Mouse (Mus musculus) midbrain, embryonic 15.5 days (tissue): ENCODE measurements around the gene Prpf19. TPM values are rescaled to one million over a fixed set of nuclear protein-coding genes. Genes with fewer than 3 reads are reported as not detected.

Experiments used
- ATAC-seq: fragments of 200-750 bp; cut with Nextera tagmentation; replicated peaks from 2 replicates; pipeline ENCODE4 v1.8.0; 2017; ENCODE audit warnings: moderate TSS enrichment
- H3K27ac ChIP-seq: fragments of 300-500 bp; sonication (generic); 2 replicates; pipeline ENCODE4 v1.5.1; 2015; ENCODE audit warnings: mild to moderate bottlenecking, inconsistent platforms
- H3K27me3 ChIP-seq: fragments of 300-500 bp; sonication (generic); replicated peaks from 2 replicates; pipeline ENCODE4 v1.6.1; 2015; ENCODE audit warnings: inconsistent platforms
- H3K36me3 ChIP-seq: fragments of 300-500 bp; sonication (generic); replicated peaks from 2 replicates; pipeline ENCODE4 v1.6.1; 2015; ENCODE audit warnings: inconsistent platforms
- H3K4me1 ChIP-seq: fragments of 300-500 bp; sonication (generic); 2 replicates; pipeline ENCODE4 v1.6.1; 2015; ENCODE audit warnings: inconsistent platforms
- H3K4me2 ChIP-seq: fragments of 300-500 bp; sonication (generic); 2 replicates; pipeline ENCODE4 v1.6.1; 2015; ENCODE audit warnings: inconsistent platforms, mild to moderate bottlenecking, moderate library complexity
- H3K4me3 ChIP-seq: fragments of 300-500 bp; sonication (generic); 2 replicates; pipeline ENCODE4 v1.5.1; 2015; ENCODE audit warnings: mild to moderate bottlenecking, inconsistent platforms
- H3K9ac ChIP-seq: fragments of 300-500 bp; sonication (generic); 2 replicates; pipeline ENCODE4 v1.6.1; 2015; ENCODE audit warnings: mild to moderate bottlenecking, inconsistent platforms
- H3K9me3 ChIP-seq: fragments of 300-500 bp; sonication (generic); 2 replicates; pipeline ENCODE4 v1.6.1; 2016; ENCODE audit warnings: inconsistent platforms
- WGBS: fragments of 180-500 bp; shearing (Covaris S2); methylation state at CpG from one replicate; pipeline ENCODE4 v1.1.7; 2015; ENCODE audit warnings: mixed read lengths; 5-methylcytosine and 5-hydroxymethylcytosine counted together
- polyA plus RNA-seq: library from polyadenylated mRNA; unstranded; fragments of >200 nt; fragmentation: Nextera tagmentation; extraction: Ambion mirVana; gene quantifications from 2 replicates; pipeline ENCODE4 v1.2.1, GENCODE M21; 2015

The Prpf19 gene
- polyA plus RNA-seq, 1 experiment from 2014 or later = 47.5 TPM

DNA sequence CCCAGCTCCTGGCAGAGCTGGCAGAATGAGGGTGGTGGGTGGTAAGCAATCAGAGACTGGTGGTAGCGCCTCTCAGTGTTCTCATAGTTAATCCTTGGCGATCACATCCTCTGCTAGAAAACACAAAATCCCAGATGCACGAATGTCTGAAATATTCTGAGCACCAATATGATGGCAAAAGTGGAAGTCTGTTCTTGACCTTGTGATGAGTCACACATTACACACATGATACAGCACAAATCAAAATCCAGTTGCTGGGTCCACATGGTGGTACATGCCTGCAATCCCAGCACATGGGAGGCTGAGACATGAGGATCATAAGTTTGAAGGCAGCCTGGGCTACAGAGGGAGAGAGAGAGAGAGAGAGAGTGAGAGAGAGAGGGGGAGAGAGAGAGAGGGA is 26.0 kb downstream of the Prpf19 start:
- no peak for ATAC-seq
- no peaks in the 10 kb centered on the region for H3K27me3 ChIP-seq
- no peak overlapping the region for H3K4me2 ChIP-seq
- 78% methylated on average over 3 of the region's 3 CpGs for WGBS
- H3K4me1 ChIP-seq = peaks cover 6% of the 10 kb centered on the region; the same call in 1 of the 2 replicates
- H3K27ac ChIP-seq = no peak overlapping the region
- H3K9me3 ChIP-seq = no peaks in the 10 kb centered on the region
- H3K4me3 ChIP-seq = no peak overlapping the region
- no peak overlapping the region for H3K9ac ChIP-seq
- no peaks in the 10 kb centered on the region for H3K36me3 ChIP-seq

DNA sequence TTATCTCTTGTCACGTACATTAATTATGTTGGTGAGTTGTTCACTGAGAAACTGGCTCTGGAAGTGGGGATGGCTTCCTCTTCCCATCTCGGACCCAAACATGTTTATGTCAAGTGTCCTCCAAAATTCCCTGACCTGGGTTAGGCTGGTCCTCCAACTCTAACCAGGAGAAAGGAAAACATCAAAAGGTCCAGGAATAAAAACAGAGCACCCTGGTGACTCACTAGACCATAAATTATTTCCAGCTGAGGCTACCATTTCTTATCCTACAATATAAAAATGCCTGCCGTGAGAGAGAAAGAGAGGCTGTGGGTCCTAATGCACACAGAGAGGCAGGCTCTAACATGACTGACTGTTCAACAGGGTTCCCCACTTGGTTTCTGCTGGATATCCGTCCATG is 29.2 kb downstream of the Prpf19 start:
- Histone ChIP-seq H3K27ac (no peak overlapping the region), H3K9ac (no peak overlapping the region), H3K4me2 (no peak overlapping the region), H3K27me3 (no peaks in the 10 kb centered on the region), H3K9me3 (no peaks in the 10 kb centered on the region), H3K4me1 (no peaks in the 10 kb centered on the region), H3K4me3 (no peak overlapping the region), H3K36me3 (no peaks in the 10 kb centered on the region)
- ATAC-seq = no peak
- 73% methylated on average over 4 of the region's 4 CpGs for WGBS

DNA sequence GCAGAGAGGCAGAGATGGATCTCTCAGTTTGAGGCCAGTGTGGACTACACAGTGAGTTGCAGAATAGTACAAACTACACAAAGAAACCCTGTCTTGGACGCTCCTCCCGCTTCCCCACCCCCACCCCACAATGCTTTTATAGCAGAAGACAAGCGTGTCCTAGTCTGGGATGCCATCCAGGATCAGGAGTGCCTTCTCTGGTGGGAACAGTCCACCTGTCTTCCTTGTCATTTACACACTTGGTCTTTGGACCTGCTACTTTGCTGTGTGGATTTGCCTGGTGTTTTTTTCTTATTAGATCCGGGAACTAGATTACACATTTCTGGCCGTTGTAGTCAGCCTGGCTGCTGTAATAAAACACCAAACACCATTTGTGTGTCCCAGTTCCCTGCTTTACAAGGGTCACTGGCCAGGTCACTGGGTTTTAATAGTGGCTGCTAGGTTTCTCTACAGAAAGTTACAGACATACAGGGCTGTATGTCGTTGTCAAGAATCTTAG is 31.1 kb downstream of the Prpf19 start:
- H3K9me3 ChIP-seq = no peaks in the 10 kb centered on the region
- 0 out of 2 replicates have a peak, but pooled peaks have one; percentile 33 for ATAC-seq
- no peaks in the 10 kb centered on the region for H3K27me3 ChIP-seq
- no peak overlapping the region for H3K9ac ChIP-seq
- no peaks in the 10 kb centered on the region for H3K4me1 ChIP-seq
- no peak overlapping the region for H3K4me3 ChIP-seq
- H3K36me3 ChIP-seq = no peaks in the 10 kb centered on the region
- H3K4me2 ChIP-seq = no peak overlapping the region
- 16% methylated on average over 6 of the region's 6 CpGs for WGBS
- H3K27ac ChIP-seq = no peak overlapping the region

DNA sequence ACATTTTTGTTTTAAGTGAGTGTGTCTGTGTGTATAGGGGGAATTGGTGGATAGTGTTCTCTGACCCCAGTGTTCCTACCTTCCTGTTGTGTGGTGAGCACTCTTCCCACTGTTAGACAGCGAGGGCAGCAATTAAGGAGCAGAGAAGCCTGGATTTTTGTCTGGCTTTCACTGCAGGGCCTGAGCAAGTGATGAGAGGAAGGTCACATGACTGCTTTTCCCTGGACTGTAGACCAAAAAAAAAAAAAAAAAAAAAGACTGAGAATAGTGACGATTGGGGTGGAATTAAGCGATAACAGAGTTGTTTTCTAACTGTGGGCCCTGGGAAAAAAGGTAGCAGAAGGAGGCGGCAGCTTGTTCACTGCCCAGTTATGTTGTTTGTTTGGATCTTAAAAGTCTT is 31.6 kb downstream of the Prpf19 start:
- Histone ChIP-seq H3K9ac (no peak overlapping the region), H3K27ac (no peak overlapping the region), H3K27me3 (no peaks in the 10 kb centered on the region), H3K4me1 (no peaks in the 10 kb centered on the region), H3K4me2 (no peak overlapping the region), H3K36me3 (no peaks in the 10 kb centered on the region), H3K4me3 (no peak overlapping the region), H3K9me3 (no peaks in the 10 kb centered on the region)
- ATAC-seq = no peak
- WGBS = 26% methylated on average over 4 of the region's 4 CpGs

DNA sequence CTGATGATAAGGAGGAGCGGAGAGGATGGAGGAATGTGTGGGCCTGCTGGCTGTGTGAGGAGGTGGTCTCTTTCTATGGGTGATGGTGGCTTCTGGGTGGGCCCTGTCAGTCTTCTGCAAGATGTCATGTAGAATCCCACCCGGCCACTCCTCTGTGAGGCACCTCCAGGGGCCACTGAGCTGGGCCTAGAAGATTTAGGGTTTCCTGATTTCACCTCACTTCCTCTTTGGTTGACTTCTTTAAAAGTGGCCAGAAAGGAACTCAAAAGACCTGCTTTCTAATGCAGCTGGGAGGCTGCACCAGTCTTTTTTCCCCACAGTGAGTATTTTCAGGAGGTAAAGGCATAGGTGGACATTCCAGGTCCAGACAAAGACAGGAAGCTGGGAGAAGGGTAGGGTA is 35.6 kb downstream of the Prpf19 start:
- no peaks in the 10 kb centered on the region for H3K27me3 ChIP-seq
- WGBS = 87% methylated on average over 2 of the region's 2 CpGs
- no peak overlapping the region for H3K27ac ChIP-seq
- no peaks in the 10 kb centered on the region for H3K4me1 ChIP-seq
- H3K9me3 ChIP-seq = no peaks in the 10 kb centered on the region
- H3K9ac ChIP-seq = no peak overlapping the region
- no peak overlapping the region for H3K4me3 ChIP-seq
- ATAC-seq = no peak
- H3K4me2 ChIP-seq = no peak overlapping the region
- no peaks in the 10 kb centered on the region for H3K36me3 ChIP-seq

DNA sequence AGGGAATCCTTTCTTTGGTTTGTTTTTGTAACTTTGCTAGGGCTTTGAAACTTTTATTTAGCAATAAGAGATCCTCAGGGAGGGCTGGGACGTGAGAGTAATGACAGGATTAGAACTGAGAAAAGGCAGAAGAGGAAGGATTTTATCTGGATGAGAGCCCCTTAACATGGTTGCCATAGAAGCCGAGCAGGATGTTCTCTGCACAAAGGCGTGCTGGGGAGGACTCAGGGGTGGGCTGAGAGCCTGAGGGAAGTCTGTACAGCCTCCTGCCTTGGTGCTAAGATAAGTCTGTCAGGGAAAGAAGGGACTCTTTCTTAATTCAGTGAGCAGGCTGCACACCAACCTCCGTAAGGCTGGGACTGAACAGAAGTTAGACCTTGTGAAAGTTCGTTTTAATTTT is 40.0 kb downstream of the Prpf19 start:
- H3K9ac ChIP-seq = no peak overlapping the region
- H3K27ac ChIP-seq = no peak overlapping the region
- WGBS = 13% methylated on average over 5 of the region's 5 CpGs
- ATAC-seq = no peak
- H3K4me3 ChIP-seq = no peak overlapping the region
- H3K4me1 ChIP-seq = 0 out of 2 replicates have a peak, but pooled peaks cover 1% of the 10 kb centered on the region
- H3K27me3 ChIP-seq = no peaks in the 10 kb centered on the region
- H3K4me2 ChIP-seq = no peak overlapping the region
- H3K9me3 ChIP-seq = no peaks in the 10 kb centered on the region
- no peaks in the 10 kb centered on the region for H3K36me3 ChIP-seq

DNA sequence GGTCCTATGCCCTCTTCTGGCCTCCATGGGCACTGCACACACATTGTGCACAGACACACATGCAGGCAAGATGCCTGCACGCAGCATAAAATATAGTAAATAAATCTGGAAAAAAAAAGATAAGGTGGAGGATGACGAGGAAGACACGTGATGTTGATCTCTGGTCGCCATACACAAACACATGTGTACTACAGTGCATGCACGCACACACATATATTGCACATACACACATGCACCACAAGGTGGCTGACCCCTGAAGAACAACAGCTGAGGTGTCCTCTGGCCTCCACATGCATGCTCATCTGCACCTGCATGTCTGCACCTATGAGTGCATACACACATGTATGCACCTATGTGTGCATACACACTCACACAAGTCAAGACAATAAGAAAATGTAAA is 41.0 kb downstream of the Prpf19 start:
- H3K4me2 ChIP-seq = no peak overlapping the region
- peaks cover 11% of the 10 kb centered on the region for H3K4me1 ChIP-seq
- H3K27ac ChIP-seq = no peak overlapping the region
- H3K27me3 ChIP-seq = no peaks in the 10 kb centered on the region
- H3K9ac ChIP-seq = no peak overlapping the region
- H3K9me3 ChIP-seq = no peaks in the 10 kb centered on the region
- 90% methylated on average over 5 of the region's 5 CpGs for WGBS
- H3K36me3 ChIP-seq = no peaks in the 10 kb centered on the region
- H3K4me3 ChIP-seq = no peak overlapping the region
- ATAC-seq = no peak

DNA sequence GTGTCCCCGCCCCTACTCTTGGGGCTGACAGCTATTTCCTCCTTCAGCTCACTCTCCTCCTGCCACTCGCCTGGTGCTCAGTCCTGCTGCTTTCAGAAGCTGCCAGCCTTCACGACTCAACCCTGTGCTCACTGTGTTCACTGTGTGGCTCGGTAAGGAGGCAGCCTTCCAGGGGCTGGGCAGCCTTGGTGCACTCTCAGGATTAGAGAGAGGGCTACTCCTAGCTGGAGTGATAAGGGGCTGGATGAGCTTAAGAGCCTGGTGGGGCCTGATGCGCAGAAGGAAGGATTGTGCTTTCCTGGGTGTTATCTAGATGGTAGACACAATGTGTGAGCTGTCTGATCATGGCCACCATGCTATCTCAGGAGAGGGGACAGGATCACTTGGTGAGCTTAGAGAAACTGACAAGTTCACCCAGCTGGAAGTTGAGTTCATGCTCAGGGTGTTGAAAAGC is 42.1 kb downstream of the Prpf19 start, which contains the start of gene Ptgdr2:
Ptgdr2 (plus strand) TSS at position 51 of the 454 bp plus-strand sequence.
- no peak for ATAC-seq
- Histone ChIP-seq H3K9me3 (no peaks in the 10 kb centered on the region), H3K27me3 (no peaks in the 10 kb centered on the region; the same call in 1 of the 2 replicates), H3K4me1 (peaks cover 20% of the 10 kb centered on the region), H3K27ac (no peak within 1 kb of the TSS), H3K4me2 (no peak within 1 kb of the TSS), H3K36me3 (peaks cover 4% of the 10 kb centered on the region), H3K9ac (no peak within 1 kb of the TSS), H3K4me3 (no peak within 1 kb of the TSS)
- 69% methylated on average over 5 of the region's 5 CpGs for whole genome bisulfite sequencing

DNA sequence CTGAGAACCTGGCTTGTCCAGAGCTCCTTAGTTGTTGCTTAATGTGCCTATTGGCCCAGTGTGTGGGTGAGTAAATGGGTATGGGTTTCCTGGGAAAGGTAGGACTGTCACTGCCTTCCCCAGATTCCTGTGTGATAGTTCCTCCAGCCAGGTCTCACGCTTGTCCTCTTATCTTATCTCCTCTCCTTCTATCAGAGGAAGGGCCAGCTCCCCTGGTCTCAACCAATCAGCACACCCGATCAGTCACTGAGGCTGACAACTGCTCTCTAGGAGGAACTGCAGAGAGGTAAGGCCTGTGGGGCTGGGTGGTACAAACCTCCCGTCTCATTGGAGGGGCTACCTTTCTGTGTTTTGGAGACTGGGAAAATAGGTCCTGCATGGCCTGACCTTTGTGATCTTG is 43.7 kb downstream of the Prpf19 start:
- Histone ChIP-seq H3K36me3 (peaks cover 16% of the 10 kb centered on the region), H3K9me3 (no peaks in the 10 kb centered on the region), H3K27ac (no peak overlapping the region), H3K4me2 (no peak overlapping the region), H3K4me3 (no peak overlapping the region), H3K9ac (no peak overlapping the region), H3K4me1 (peaks cover 20% of the 10 kb centered on the region), H3K27me3 (no peaks in the 10 kb centered on the region; the same call in 1 of the 2 replicates)
- no peak for ATAC-seq
- WGBS = 72% methylated on average over 3 of the region's 3 CpGs

DNA sequence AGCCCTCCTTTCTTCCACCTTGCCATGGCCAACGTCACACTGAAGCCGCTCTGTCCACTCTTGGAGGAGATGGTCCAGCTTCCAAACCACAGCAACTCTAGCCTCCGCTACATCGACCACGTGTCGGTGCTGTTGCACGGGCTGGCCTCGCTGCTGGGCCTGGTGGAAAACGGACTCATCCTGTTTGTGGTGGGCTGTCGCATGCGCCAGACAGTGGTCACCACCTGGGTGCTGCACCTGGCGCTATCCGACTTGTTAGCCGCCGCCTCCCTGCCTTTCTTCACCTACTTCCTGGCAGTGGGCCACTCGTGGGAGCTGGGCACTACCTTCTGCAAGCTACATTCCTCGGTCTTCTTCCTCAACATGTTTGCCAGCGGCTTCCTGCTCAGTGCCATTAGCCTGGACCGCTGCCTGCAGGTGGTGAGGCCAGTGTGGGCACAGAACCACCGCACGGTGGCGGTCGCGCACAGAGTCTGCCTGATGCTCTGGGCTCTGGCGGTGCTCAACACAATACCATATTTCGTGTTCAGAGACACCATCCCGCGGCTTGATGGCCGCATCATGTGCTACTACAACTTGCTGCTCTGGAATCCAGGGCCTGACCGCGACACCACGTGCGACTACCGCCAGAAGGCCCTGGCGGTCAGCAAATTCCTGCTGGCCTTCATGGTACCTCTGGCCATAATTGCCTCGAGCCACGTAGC is 45.2 kb downstream of the Prpf19 start:
- Histone ChIP-seq H3K9ac (peak overlapping the region; percentile 47), H3K4me2 (peak overlapping the region; percentile 76), H3K4me3 (peak overlapping the region; percentile 32), H3K9me3 (no peaks in the 10 kb centered on the region), H3K4me1 (peaks cover 20% of the 10 kb centered on the region), H3K27ac (peak overlapping the region; percentile 70), H3K36me3 (peaks cover 24% of the 10 kb centered on the region), H3K27me3 (no peaks in the 10 kb centered on the region; the same call in 1 of the 2 replicates)
- ATAC-seq = peak; percentile 93
- 17% methylated on average over 37 of the region's 37 CpGs for WGBS

DNA sequence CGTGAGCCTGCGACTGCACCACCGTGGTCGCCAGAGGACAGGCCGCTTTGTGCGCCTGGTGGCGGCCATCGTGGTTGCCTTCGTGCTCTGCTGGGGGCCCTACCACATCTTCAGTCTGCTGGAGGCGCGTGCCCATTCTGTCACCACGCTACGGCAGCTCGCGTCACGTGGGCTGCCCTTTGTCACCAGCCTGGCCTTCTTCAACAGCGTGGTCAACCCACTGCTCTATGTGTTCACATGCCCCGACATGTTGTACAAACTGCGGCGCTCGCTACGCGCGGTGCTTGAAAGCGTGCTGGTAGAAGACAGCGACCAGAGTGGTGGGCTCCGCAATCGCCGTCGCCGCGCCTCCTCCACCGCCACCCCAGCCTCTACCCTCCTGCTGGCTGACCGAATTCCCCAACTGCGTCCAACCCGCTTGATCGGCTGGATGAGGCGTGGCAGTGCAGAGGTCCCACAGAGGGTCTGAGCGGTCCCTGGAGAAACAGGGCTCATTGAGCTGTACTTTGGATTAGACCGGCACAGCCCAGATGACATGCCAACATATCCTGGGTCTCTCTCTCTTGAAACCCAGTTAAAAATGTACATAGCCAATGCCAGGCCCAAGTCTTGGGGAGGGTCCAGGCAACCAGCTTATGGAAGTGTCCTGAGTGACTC is 45.9 kb downstream of the Prpf19 start:
- H3K27ac ChIP-seq = peak overlapping the region; percentile 70
- peak overlapping the region; percentile 76 for H3K4me2 ChIP-seq
- WGBS = 1% methylated on average over 40 of the region's 40 CpGs
- peak overlapping the region; percentile 32 for H3K4me3 ChIP-seq
- peak; percentile 86 for ATAC-seq
- peaks cover 20% of the 10 kb centered on the region for H3K4me1 ChIP-seq
- peaks cover 24% of the 10 kb centered on the region for H3K36me3 ChIP-seq
- H3K9me3 ChIP-seq = no peaks in the 10 kb centered on the region
- no peaks in the 10 kb centered on the region; the same call in 1 of the 2 replicates for H3K27me3 ChIP-seq
- peak overlapping the region; percentile 47 for H3K9ac ChIP-seq

DNA sequence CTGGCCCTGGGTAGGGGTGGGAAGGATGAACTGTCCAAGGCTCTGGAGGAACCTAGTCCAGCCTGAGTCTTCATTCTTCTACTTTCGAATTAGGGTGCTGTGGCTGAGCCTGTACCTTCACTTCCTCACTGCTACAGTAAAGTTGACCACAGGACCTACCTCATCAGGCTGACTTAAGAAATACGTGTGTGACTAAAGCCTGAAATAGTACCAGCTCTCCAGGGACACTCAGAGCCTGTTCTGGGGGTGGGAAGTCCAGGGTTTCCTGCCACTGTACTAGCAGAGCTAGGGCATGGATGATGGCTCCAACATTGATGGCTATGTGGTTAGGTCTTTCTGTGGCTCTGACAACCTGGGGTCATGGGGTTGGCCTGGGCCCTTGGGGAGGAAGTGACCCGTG is 48.9 kb downstream of the Prpf19 start:
- Histone ChIP-seq H3K36me3 (peaks cover 24% of the 10 kb centered on the region), H3K4me2 (no peak overlapping the region), H3K27me3 (no peaks in the 10 kb centered on the region; the same call in 1 of the 2 replicates), H3K9ac (no peak overlapping the region), H3K9me3 (no peaks in the 10 kb centered on the region), H3K27ac (no peak overlapping the region), H3K4me3 (no peak overlapping the region), H3K4me1 (peaks cover 47% of the 10 kb centered on the region)
- WGBS = 90% methylated on average over 3 of the region's 3 CpGs
- ATAC-seq = no peak
